Mouse (Mus musculus): ENCODE results near the gene Taf3.
A peak's percentile ranks its signal among the peaks of the same experiment; 100 is the strongest.

The Taf3 gene

DNA sequence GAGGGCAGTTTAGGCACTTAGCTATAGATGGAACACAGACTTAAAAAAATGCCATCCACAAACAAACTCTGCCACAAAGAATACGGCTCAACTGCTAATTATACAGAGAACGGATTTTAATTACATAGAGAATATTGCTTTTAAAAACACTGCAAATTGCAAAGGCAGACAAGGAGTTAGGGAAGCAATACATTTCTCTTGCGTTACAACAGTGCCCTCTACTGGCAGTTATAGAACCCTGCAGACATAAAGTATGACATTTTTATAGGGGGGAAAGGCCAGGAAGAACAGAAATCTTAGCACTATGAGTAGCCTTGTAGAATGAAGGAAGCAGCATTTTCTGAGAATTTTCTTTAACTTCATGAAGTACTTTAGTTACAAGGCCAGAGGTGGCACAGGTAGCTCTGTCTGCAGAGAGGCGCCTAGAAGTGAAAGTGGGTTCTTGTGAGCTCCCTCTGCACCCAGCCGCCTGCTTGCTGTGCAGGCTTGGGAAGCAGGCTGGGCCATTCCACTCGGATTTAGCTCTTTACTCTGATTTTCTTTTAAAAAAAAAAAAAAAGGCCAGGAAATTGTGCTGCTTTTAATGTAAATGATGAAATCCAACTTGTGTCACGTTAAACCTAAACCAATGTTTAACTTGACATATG is 38.0 kb downstream of the Taf3 start:
- no peak for DNase-seq (ENCODE audit: low read depth, low spot score)

GRCm38 (mm10) chr2:10009671-10010254 is 38.6 kb downstream of the Taf3 start:
- DNase-seq (ENCODE audit: low read depth, low spot score), result no peak

- DNase-seq (ENCODE audit: low read depth, low spot score), result no peak
Observed at GRCm38 (mm10) chr2:10008593-10008992, 39.8 kb downstream of the Taf3 start.

- no peak for DNase-seq (ENCODE audit: low read depth, low spot score)
Observed at GRCm38 (mm10) chr2:10004960-10005621, 43.3 kb downstream of the Taf3 start.

GRCm38 (mm10) chr2:10003358-10003757 is 45.0 kb downstream of the Taf3 start:
- DNase-seq (ENCODE audit: low read depth, low spot score), result no peak

- no peak for DNase-seq (ENCODE audit: low read depth, low spot score)
Observed at GRCm38 (mm10) chr2:10001591-10001990, 46.8 kb downstream of the Taf3 start.

DNA sequence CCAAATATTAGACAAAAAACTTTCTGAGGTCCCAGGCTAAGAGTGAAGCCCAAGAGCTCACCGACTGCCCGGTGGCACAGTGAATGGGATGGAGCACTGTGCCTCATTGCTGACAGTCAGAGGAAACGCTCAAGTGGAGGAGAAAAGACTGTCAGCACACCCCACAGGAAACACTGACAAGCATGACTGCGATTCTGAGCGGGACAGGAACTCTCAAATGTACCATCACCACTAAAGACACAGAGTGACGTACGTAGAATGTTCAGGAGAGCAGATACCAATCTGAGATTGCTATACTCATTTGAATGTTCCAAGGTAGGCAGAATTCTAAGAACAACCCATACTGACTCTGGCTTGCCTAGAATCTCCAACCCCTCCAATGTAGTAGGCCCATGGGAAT is 50.9 kb downstream of the Taf3 start:
- DNase-seq (ENCODE audit: low read depth, low spot score), result no peak

- DNase-seq (ENCODE audit: low read depth, low spot score), result no peak
Observed at GRCm38 (mm10) chr2:9996111-9996510, 52.3 kb downstream of the Taf3 start.

DNA sequence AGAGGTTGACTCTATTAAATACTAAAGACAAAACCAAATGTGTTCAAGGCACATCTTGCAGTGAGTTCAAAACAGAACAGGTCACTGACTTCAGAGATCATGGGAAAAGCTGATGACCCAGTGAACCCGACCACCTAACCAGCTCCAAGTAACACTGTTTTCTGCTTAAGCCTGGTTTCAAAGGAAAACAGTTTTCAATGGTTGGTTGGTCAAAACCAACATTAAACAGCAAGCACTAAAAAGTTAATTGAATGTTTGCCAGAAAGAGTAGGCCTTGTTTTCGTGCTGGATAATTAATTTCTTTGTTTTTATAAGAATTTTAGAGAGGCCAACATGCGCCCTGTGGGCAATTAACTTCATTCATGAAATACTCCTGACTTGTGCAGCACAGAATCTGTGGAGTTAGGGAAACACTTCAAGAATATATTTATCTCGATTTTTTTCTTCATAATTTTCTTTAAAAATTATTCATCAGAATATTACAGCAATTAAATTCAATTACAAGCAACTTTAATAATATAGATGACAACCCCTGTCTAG is 57.6 kb downstream of the Taf3 start:
- DNase-seq (ENCODE audit: low read depth, low spot score), result no peak

- DNase-seq (ENCODE audit: low read depth, low spot score), result no peak
Observed at GRCm38 (mm10) chr2:9989649-9990547, 58.5 kb downstream of the Taf3 start.

- no peak for DNase-seq (ENCODE audit: low read depth, low spot score)
Observed at GRCm38 (mm10) chr2:9988290-9988689, 60.1 kb downstream of the Taf3 start.

DNA sequence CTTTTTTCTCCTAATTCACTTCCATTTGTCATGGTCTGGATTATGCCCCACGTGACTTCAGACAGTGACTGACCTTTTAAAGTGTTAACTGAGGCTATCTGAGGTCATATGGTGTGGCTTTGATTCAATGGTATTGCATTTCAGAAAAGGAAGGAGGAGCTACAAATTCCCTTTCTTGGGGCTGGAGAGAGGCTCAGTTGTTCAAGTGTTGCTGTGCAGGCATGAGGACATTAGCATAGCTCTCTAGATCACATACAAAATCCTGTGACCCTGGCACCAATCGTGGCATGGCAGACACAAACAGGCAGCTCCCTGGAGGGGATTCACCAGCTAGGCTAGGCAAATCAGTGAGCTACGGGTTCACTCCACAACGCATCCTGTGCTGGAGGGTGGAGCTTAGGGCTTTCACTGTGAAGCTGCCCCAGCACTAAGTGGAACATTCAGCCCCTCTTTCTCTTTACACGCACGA is 62.4 kb downstream of the Taf3 start:
- peak; percentile 14 for DNase-seq (ENCODE audit: low read depth, low spot score)

DNA sequence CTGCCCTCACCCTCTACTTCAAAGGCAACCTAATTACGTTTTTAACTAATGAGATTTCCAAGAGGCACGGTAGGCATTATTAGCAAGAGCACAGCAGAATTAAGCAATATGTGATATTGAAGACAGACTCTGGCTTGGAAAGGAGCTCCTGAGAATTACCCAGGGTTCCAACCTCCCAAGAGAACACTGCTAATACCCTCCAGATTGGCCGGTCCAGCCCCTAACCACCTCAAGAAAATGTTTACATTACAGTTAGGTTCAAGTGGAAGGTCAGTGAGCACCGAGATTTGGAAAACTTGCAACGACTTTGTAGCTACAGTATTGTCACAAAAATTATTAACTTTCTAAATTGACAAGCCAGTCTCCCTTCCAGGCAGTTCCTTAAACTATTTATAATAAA is 66.0 kb downstream of the Taf3 start:
- DNase-seq (ENCODE audit: low read depth, low spot score), result no peak

GRCm38 (mm10) chr2:9971927-9972326 is 76.5 kb downstream of the Taf3 start:
- no peak for DNase-seq (ENCODE audit: low read depth, low spot score)

- no peak for DNase-seq (ENCODE audit: low read depth, low spot score)
Observed at GRCm38 (mm10) chr2:9970579-9970978, 77.8 kb downstream of the Taf3 start.

GRCm38 (mm10) chr2:9970178-9970577 is 78.2 kb downstream of the Taf3 start:
- DNase-seq (ENCODE audit: low read depth, low spot score), result no peak

GRCm38 (mm10) chr2:9969734-9970133 is 78.7 kb downstream of the Taf3 start:
- no peak for DNase-seq (ENCODE audit: low read depth, low spot score)

DNA sequence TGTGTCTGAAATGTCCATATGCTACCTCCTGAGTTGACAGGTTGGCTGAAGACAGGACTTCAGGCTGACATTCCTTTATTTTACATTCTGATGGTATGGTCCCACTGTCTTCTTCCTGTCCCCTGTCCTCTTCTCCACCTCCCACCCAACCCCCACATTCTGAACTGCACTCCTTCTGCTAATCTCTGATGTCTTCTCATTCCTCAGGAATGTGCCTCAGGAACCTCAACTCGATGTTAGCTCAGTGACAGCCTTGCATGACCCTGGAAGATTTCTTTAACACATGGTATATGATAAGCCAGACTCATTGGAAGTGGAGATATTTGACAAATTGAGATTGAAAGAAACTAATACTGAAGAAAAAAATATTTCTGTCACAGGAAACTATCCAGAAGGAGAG is 81.8 kb downstream of the Taf3 start:
- DNase-seq (ENCODE audit: low read depth, low spot score), result no peak

DNA sequence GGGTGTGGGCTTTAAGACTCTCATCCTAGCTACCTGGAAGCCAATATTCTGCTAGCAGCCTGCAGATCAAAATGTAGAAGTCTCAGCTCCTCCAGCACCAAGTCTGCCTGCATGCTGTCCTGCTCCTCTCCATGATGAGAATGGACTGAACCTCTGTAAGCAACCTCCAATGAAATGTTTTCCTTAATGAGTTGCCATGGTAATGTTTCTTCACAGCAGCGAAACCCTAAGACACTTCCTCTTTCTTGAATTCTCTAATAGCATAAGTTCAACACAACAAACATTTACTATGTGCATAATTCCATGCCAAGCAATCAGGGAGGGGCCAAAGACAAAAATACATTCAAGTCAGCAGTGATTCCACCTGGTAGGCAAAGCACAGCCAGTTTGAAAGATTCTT is 82.8 kb downstream of the Taf3 start:
- no peak for DNase-seq (ENCODE audit: low read depth, low spot score)

GRCm38 (mm10) chr2:9962871-9963270 is 85.5 kb downstream of the Taf3 start:
- DNase-seq (ENCODE audit: low read depth, low spot score), result no peak

DNA sequence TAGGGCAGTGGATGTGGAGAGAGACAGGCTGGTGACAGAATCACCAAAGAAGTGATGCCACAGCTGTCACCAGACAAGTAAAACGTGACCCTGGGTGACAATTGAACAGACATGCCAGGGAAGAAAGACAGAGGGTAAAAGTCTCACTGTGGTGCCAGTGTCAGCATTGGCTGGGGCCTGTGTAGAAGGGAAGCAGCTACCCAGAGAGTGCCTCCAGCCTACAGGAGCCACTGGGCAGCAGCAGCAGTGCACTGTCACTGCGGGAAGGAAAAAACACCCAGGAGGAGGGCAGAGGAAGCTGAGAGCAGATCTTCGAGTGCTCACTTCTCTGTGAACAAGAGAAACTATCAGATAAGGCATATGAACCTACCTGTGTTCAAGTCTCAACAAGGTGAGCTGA is 86.7 kb downstream of the Taf3 start:
- DNase-seq (ENCODE audit: low read depth, low spot score), result no peak

DNA sequence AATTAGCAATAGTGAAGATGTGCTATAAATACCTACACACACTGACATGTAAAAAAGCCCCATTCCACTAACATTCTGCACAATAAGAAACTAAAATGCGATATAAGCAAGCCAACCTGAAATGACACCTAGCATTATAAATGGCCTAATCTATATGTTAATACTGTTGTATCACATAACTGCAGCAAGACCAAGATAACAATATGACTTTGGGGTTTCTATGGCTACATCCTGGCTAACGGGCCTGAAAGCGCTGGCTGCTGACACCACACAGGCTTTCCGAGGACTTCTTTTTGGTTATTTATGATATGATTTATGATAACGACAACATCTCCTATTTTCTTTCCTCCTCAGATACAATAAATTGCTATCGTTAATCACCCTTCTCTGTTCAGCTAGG is 90.4 kb downstream of the Taf3 start:
- no peak for DNase-seq (ENCODE audit: low read depth, low spot score)
